In genomic region chrX:73039666-73040065, GRCm38 (mm10) we compare ENCODE assay signal across 30 mouse cellular contexts. TPM values are rescaled to one million over a fixed set of nuclear protein-coding genes. Genes with fewer than 3 reads are reported as not detected.
A peak's percentile ranks its signal among the peaks of the same experiment; 100 is the strongest.
DNase-seq lines count a peak whose midpoint lies in the region; ATAC-seq and TF ChIP-seq lines count a peak whose summit lies in the region.
"Had no signal": no experiment of that assay in that cellular context is flagged by ENCODE, and none has a peak within 500 bp of the region (broad histone marks: within the 10 kb centered on the region; RNA-seq: fewer than 3 reads in every experiment).

No protein-coding gene starts in this region.

- H3K27me3 ChIP-seq in E14TG2a.4 (ENCODE audit: insufficient read depth, low read length) = no peaks in the 10 kb centered on the region
- 0 out of 2 replicates have a peak, but pooled peaks cover 4% of the 10 kb centered on the region for H3K27me3 ChIP-seq in liver, postnatal 0 days (ENCODE audit: insufficient read depth, low read length)
- H3K27me3 ChIP-seq: hindbrain, embryonic 12.5 days; hindbrain, embryonic 15.5 days; intestine, embryonic 15.5 days had no signal

- H3K36me3 ChIP-seq in E14TG2a.4 (ENCODE audit: insufficient read depth, low read length) (peaks cover 28% of the 10 kb centered on the region), ES-E14 (ENCODE audit: control insufficient read depth, insufficient read depth, low read length, poor library complexity, severe bottlenecking) (peaks cover 2% of the 10 kb centered on the region; the same call in 1 of the 2 replicates)
- H3K36me3 ChIP-seq in liver, postnatal 0 days (replicated peaks; ENCODE audit: insufficient read depth, low read length) = no peaks in the 10 kb centered on the region
- H3K36me3 ChIP-seq: heart, embryonic 10.5 days; heart, embryonic 13.5 days; hindbrain, embryonic 12.5 days; hindbrain, embryonic 15.5 days; intestine, embryonic 15.5 days had no signal

- DNase-seq in ES-E14 (ENCODE audit: low read depth, low spot score) (no peak), ZHBTc4 (ENCODE audit: low read depth, low spot score) (peak; percentile 81)
- peak; percentile 30 for DNase-seq in yolk sac, embryonic 10.5 days (ENCODE audit: low spot score)
- DNase-seq in liver, postnatal 0 days = no peak
- DNase-seq: adrenal gland, postnatal 10 days; adrenal gland, postnatal 36 days; cerebellum, adult 18-20 months; cerebellum, adult 9-10 months; cerebellum, postnatal 14 days; forebrain, postnatal 0 days; gastrocnemius, postnatal 25 days; heart, adult 2 months; heart, postnatal 14 days; kidney, adult 11 months had no signal

- in situ Hi-C loops in ES-E14 (cut with MboI; ENCODE audit: low sequenced_read_pairs in 2 of 2, unreplicated experiment in 2 of 2) = loop anchor here in 1 of 2 experiments (25.0 kb wide), 1 partner anchor 623 kb away; the partner anchor contains the start of genes Pnck and Slc6a8

- H3K27ac ChIP-seq in ES-E14 (ENCODE audit: insufficient read depth, low read depth, low read length, poor library complexity, severe bottlenecking) = no peak overlapping the region
- H3K27ac ChIP-seq in liver, postnatal 0 days (ENCODE audit: low read depth) = no peak overlapping the region
- H3K27ac ChIP-seq: heart, adult 2 months; heart, embryonic 10.5 days; heart, embryonic 13.5 days; hindbrain, embryonic 12.5 days; hindbrain, embryonic 15.5 days; intestine, embryonic 15.5 days had no signal

- TF ChIP-seq CTCF in E14TG2a.4 (conservative IDR thresholded peaks at IDR 0.05; ENCODE audit: low read length) = no peak
- no peak for TF ChIP-seq CTCF in liver, postnatal 0 days (IDR thresholded peaks at IDR 0.05; ENCODE audit: low read depth)

- no peak for ATAC-seq in erythroid progenitor cell, adult 5-6 weeks (replicated peaks; ENCODE audit: low FRiP score, poor library complexity, severe bottlenecking)
- no peak for ATAC-seq in liver, postnatal 0 days
- no peak for ATAC-seq in activated CD4-positive, CD25-positive, alpha-beta regulatory T cell, adult 4 months
- ATAC-seq: forebrain, embryonic 14.5 days; forebrain, postnatal 0 days; intestine, embryonic 15.5 days had no signal

- H3K9ac ChIP-seq in ES-E14 (ENCODE audit: insufficient read depth, low read depth, low read length, poor library complexity, severe bottlenecking) = no peak overlapping the region
- H3K9ac ChIP-seq in liver, postnatal 0 days (replicated peaks) = no peak overlapping the region
- H3K9ac ChIP-seq: forebrain, postnatal 0 days; heart, embryonic 13.5 days; hindbrain, embryonic 12.5 days; hindbrain, embryonic 15.5 days; intestine, embryonic 15.5 days had no signal

- H3K4me2 ChIP-seq in liver, postnatal 0 days (ENCODE audit: low read depth, low read length) = no peak overlapping the region
- H3K4me2 ChIP-seq: heart, embryonic 13.5 days; hindbrain, embryonic 12.5 days; hindbrain, embryonic 15.5 days; intestine, embryonic 15.5 days had no signal

- no peak for TF ChIP-seq EP300 in liver, postnatal 0 days (IDR thresholded peaks at IDR 0.05; ENCODE audit: low read depth)

- peak overlapping the region; percentile 79 for H3K4me3 ChIP-seq in E14TG2a.4 (replicated peaks; ENCODE audit: low read length)
- peak overlapping the region; percentile 56 to 73 for H3K4me3 ChIP-seq in ES-E14 (ENCODE audit: insufficient read depth in 1 of 2, low read depth in 1 of 2, low read length in 2 of 2, poor library complexity in 1 of 2, severe bottlenecking in 1 of 2)
- no peak overlapping the region for H3K4me3 ChIP-seq in liver, postnatal 0 days (ENCODE audit: low read depth, low read length)
- H3K4me3 ChIP-seq: heart, adult 2 months; heart, embryonic 10.5 days; heart, embryonic 13.5 days; hindbrain, embryonic 12.5 days; hindbrain, embryonic 15.5 days; intestine, embryonic 15.5 days had no signal

- H3K4me1 ChIP-seq in E14TG2a.4 (replicated peaks; ENCODE audit: low read depth, low read length) (peaks cover 9% of the 10 kb centered on the region; the same call in 1 of the 2 replicates), ES-E14 (ENCODE audit: control insufficient read depth in 2 of 2, insufficient read depth in 2 of 2, low read length in 2 of 2, poor library complexity in 1 of 2) (no peaks in the 10 kb centered on the region)
- no peaks in the 10 kb centered on the region for H3K4me1 ChIP-seq in liver, postnatal 0 days (ENCODE audit: insufficient read depth)
- H3K4me1 ChIP-seq: heart, embryonic 10.5 days; heart, embryonic 13.5 days; hindbrain, embryonic 12.5 days; hindbrain, embryonic 15.5 days; intestine, embryonic 15.5 days had no signal

- 75% methylated on average over 12 of the region's 12 CpGs for WGBS in liver, postnatal 0 days (ENCODE audit: insufficient replicate concordance)

- H3K9me3 ChIP-seq in E14TG2a.4 (ENCODE audit: low read length) = no peaks in the 10 kb centered on the region; the same call in 1 of the 2 replicates
- H3K9me3 ChIP-seq in ES-E14 (ENCODE audit: control insufficient read depth, insufficient read depth, low read depth, low read length) = no peaks in the 10 kb centered on the region
- H3K9me3 ChIP-seq in liver, postnatal 0 days (ENCODE audit: low read length) = no peaks in the 10 kb centered on the region
- H3K9me3 ChIP-seq: heart, embryonic 10.5 days; heart, embryonic 13.5 days; hindbrain, embryonic 12.5 days; hindbrain, embryonic 15.5 days; intestine, embryonic 15.5 days had no signal

TF ChIP-seq in ES-E14, 5 proteins besides CTCF, POLR2A, EP300 and RAD21:
- TF ChIP-seq ZC3H11A (IDR thresholded peaks at IDR 0.05; ENCODE audit: borderline replicate concordance, low read depth, low read length) (no peak), ZNF384 (IDR thresholded peaks at IDR 0.05; ENCODE audit: low read depth, low read length) (no peak), HCFC1 (IDR thresholded peaks at IDR 0.05; ENCODE audit: borderline replicate concordance, insufficient read depth, low read length) (no peak), CHD2 (IDR thresholded peaks at IDR 0.05; ENCODE audit: low read depth, low read length) (no peak), MAFK (IDR thresholded peaks at IDR 0.05; ENCODE audit: insufficient read depth, low read depth, low read length) (no peak)

RNA-seq across cellular contexts. Expression of gene Pnma5, which starts 2.8 kb away (rescaled TPM):
- total RNA-seq in ES-E14 (2012; rRNA removed) = 36.5 and 40.7 TPM in 2 replicates
- total RNA-seq in erythroid progenitor cell, adult 5-6 weeks (2015; ENCODE audit: low replicate concordance) = not detected in 2 replicates
- not detected in 2 replicates for total RNA-seq in erythroid progenitor cell, adult 5-6 weeks (2017; ENCODE audit: low replicate concordance)
- polyA plus RNA-seq in liver, postnatal 0 days (2015; fragmentation: Nextera tagmentation; extraction: Ambion mirVana) = not detected in 2 replicates
- polyA plus RNA-seq in activated CD4-positive, CD25-positive, alpha-beta regulatory T cell, adult 4 months (2017; shearing (Covaris generic)) = not detected
- total RNA-seq: gastrocnemius, postnatal 25 days; heart, adult 2 months; hematopoietic stem cell, adult 5-6 weeks had no signal
- polyA plus RNA-seq: embryonic facial prominence, embryonic 11.5 days; forebrain, embryonic 14.5 days; gonadal fat pad, adult 2 months; heart, adult 2 months; heart, embryonic 16.5 days; hindbrain, embryonic 12.5 days; intestine, embryonic 15.5 days had no signal

RNA-seq across cellular contexts. Expression of gene Pnma3, which starts 24.9 kb away (rescaled TPM):
- total RNA-seq in ES-E14 (2012; rRNA removed) = 0.16 and 0.18 TPM in 2 replicates
- total RNA-seq in erythroid progenitor cell, adult 5-6 weeks (2015; ENCODE audit: low replicate concordance) = not detected in 2 replicates
- total RNA-seq in erythroid progenitor cell, adult 5-6 weeks (2017; ENCODE audit: low replicate concordance) = not detected in 2 replicates
- not detected in 2 replicates for polyA plus RNA-seq in liver, postnatal 0 days (2015; fragmentation: Nextera tagmentation; extraction: Ambion mirVana)
- not detected for polyA plus RNA-seq in activated CD4-positive, CD25-positive, alpha-beta regulatory T cell, adult 4 months (2017; shearing (Covaris generic))
- total RNA-seq: gastrocnemius, adult 8-10 months; gastrocnemius, postnatal 25 days; heart, adult 2 months; heart, postnatal 14 days; hematopoietic stem cell, adult 5-6 weeks had no signal
- polyA plus RNA-seq: heart, adult 2 months; heart, embryonic 13.5 days; heart, embryonic 16.5 days had no signal

RNA-seq across cellular contexts. Expression of gene Xlr4a, which starts 42.6 kb away (rescaled TPM):
- total RNA-seq in ES-E14 (2012; rRNA removed) = 1.2 and 7.9 TPM in 2 replicates
- 2.9 and 12.2 TPM in 2 replicates for total RNA-seq in erythroid progenitor cell, adult 5-6 weeks (2015; ENCODE audit: low replicate concordance)
- 2.3 TPM in 1 of 2 replicates, not detected in the other for total RNA-seq in erythroid progenitor cell, adult 5-6 weeks (2017; ENCODE audit: low replicate concordance)
- 0.55 and 2.1 TPM in 2 replicates for polyA plus RNA-seq in liver, postnatal 0 days (2015; fragmentation: Nextera tagmentation; extraction: Ambion mirVana)
- polyA plus RNA-seq in activated CD4-positive, CD25-positive, alpha-beta regulatory T cell, adult 4 months (2017; shearing (Covaris generic)) = 100 to 1,000 TPM; 122 to 127 TPM
- total RNA-seq: adrenal gland, adult 18-20 months; forebrain, postnatal 0 days had no signal
- polyA plus RNA-seq: forebrain, embryonic 11.5 days; forebrain, postnatal 0 days had no signal

RNA-seq across cellular contexts. Expression of gene Zfp185, which starts 52.5 kb away (rescaled TPM):
- 8.5 and 9.8 TPM in 2 replicates for total RNA-seq in ES-E14 (2012; rRNA removed)
- not detected in 2 replicates for total RNA-seq in erythroid progenitor cell, adult 5-6 weeks (2015; ENCODE audit: low replicate concordance)
- total RNA-seq in erythroid progenitor cell, adult 5-6 weeks (2017; ENCODE audit: low replicate concordance) = not detected in 2 replicates
- 0.33 and 0.34 TPM in 2 replicates for polyA plus RNA-seq in liver, postnatal 0 days (2015; fragmentation: Nextera tagmentation; extraction: Ambion mirVana)
- not detected for polyA plus RNA-seq in activated CD4-positive, CD25-positive, alpha-beta regulatory T cell, adult 4 months (2017; shearing (Covaris generic))
- total RNA-seq: hematopoietic stem cell, adult 5-6 weeks had no signal

RNA-seq across cellular contexts. Expression of gene Xlr3a, which starts 57.2 kb away (rescaled TPM):
- total RNA-seq in ES-E14 (2012; rRNA removed) = 9.6 and 28.8 TPM in 2 replicates
- total RNA-seq in erythroid progenitor cell, adult 5-6 weeks (2015; ENCODE audit: low replicate concordance) = not detected in 2 replicates
- total RNA-seq in erythroid progenitor cell, adult 5-6 weeks (2017; ENCODE audit: low replicate concordance) = not detected in 2 replicates
- polyA plus RNA-seq in liver, postnatal 0 days (2015; fragmentation: Nextera tagmentation; extraction: Ambion mirVana) = 0.74 and 4.1 TPM in 2 replicates
- polyA plus RNA-seq in activated CD4-positive, CD25-positive, alpha-beta regulatory T cell, adult 4 months (2017; shearing (Covaris generic)) = under 1 TPM in 1 of 2 experiments, not detected in 1; 0.97 TPM

Comparison
In these comparisons a context has a peak if more than half of its experiments do, and no peak if none do; other contexts are left out.
1. DNase-seq: peak in ZHBTc4 (single experiment) and yolk sac, embryonic 10.5 days (single experiment); none in ES-E14 (single experiment) and liver, postnatal 0 days (single experiment).
2. RNA of gene Pnma5, which starts 2.8 kb away (total RNA-seq): 36.5 to 40.7 TPM in ES-E14; not detected in erythroid progenitor cell, adult 5-6 weeks; every median in the first group is over 10 times any median in the second.